Mouse (Mus musculus) megakaryocyte progenitor cell, adult 5-6 weeks (primary cell): ENCODE results near the gene Wdfy2. TPM values are rescaled to one million over a fixed set of nuclear protein-coding genes. Genes with fewer than 3 reads are reported as not detected.

Experiments
- ATAC-seq: replicated peaks from 2 replicates; pipeline ENCODE4 v1.8.0; 2016; ENCODE audit warnings: mild to moderate bottlenecking, moderate TSS enrichment, inconsistent platforms; ENCODE audit not compliant: poor library complexity
- total RNA-seq, 2 experiments: library from RNA; stranded (forward) in 1 of 2; stranded (reverse) in 1 of 2; fragments of 157-497, 149-512 nt in 1 of 2; fragments of 200-1000 nt in 1 of 2; gene quantifications; 2 replicates each; pipeline versions ENCODE4 v1.2.3 to v1.2.4; 2015 to 2017

Gene Wdfy2
- total RNA-seq, 2 experiments from 2014 or later: 19.6 to 24.2 TPM

GRCm38 (mm10) chr14:63002588-63002987 is 165.1 kb downstream of the Wdfy2 start:
- no peak for ATAC-seq

Other genes starting within 250 kb of the Wdfy2 start
- gene Serpine3, start 174.0 kb upstream of the Wdfy2 start, total RNA-seq (2015): not detected in 2 replicates
- not detected in 2 replicates for gene Serpine3, start 174.0 kb upstream of the Wdfy2 start, total RNA-seq (2017)
- gene Ints6, start 76.5 kb upstream of the Wdfy2 start, total RNA-seq (2015): 55.1 and 62.4 TPM in 2 replicates
- 77.3 and 85.7 TPM in 2 replicates for gene Ints6, start 76.5 kb upstream of the Wdfy2 start, total RNA-seq (2017)
- gene Defb48, start 146.8 kb downstream of the Wdfy2 start, total RNA-seq (2015): not detected in 2 replicates
- gene Defb48, start 146.8 kb downstream of the Wdfy2 start, total RNA-seq (2017): not detected in 2 replicates
- gene Defb47, start 160.4 kb downstream of the Wdfy2 start, total RNA-seq (2015): not detected in 2 replicates
- not detected in 2 replicates for gene Defb47, start 160.4 kb downstream of the Wdfy2 start, total RNA-seq (2017)
- not detected in 2 replicates for gene Defb43, start 174.1 kb downstream of the Wdfy2 start, total RNA-seq (2015)
- gene Defb43, start 174.1 kb downstream of the Wdfy2 start, total RNA-seq (2017): not detected in 2 replicates
- gene Defb42, start 209.3 kb downstream of the Wdfy2 start, total RNA-seq (2015): not detected in 2 replicates
- not detected in 2 replicates for gene Defb42, start 209.3 kb downstream of the Wdfy2 start, total RNA-seq (2017)
- not detected in 2 replicates for gene Defb30, start 212.3 kb downstream of the Wdfy2 start, total RNA-seq (2015)
- not detected in 2 replicates for gene Defb30, start 212.3 kb downstream of the Wdfy2 start, total RNA-seq (2017)